Mouse (Mus musculus) urinary bladder, postnatal 36 days (tissue): ENCODE results near the gene Col12a1.

ENCODE experiments used
- DNase-seq, 2 experiments: peaks; one replicate each; pipeline ENCODE4 v3.0.0; 2022; ENCODE audit warnings: low spot score in 2 of 2, mixed read lengths in 1 of 2

Gene Col12a1

GRCm38 (mm10) chr9:79605722-79606121 is 112.9 kb downstream of the Col12a1 start:
- no peak for DNase-seq

DNA sequence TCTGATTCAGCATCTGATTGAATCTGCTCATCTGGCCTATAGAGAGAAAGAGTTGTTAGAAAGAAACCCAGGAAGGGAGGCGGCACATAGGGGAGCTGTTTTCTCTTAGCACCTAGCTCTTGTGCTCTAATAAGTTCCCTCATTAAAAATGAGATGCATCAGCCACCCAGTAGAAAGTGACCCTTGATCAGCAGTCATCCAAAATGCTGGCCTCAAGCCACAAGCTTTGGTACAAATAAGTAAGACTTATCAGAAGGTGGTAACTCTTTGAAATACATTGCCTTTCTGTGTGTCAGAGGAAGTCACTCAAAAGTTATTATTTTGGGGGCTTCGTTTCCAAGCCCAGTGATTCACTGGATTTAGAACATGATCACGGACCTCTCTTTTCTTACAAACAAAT is 114.1 kb downstream of the Col12a1 start:
- no peak for DNase-seq

GRCm38 (mm10) chr9:79603448-79603847 is 115.2 kb downstream of the Col12a1 start:
- DNase-seq, result no peak

GRCm38 (mm10) chr9:79600237-79600570 is 118.4 kb downstream of the Col12a1 start:
- DNase-seq, result no peak

DNA sequence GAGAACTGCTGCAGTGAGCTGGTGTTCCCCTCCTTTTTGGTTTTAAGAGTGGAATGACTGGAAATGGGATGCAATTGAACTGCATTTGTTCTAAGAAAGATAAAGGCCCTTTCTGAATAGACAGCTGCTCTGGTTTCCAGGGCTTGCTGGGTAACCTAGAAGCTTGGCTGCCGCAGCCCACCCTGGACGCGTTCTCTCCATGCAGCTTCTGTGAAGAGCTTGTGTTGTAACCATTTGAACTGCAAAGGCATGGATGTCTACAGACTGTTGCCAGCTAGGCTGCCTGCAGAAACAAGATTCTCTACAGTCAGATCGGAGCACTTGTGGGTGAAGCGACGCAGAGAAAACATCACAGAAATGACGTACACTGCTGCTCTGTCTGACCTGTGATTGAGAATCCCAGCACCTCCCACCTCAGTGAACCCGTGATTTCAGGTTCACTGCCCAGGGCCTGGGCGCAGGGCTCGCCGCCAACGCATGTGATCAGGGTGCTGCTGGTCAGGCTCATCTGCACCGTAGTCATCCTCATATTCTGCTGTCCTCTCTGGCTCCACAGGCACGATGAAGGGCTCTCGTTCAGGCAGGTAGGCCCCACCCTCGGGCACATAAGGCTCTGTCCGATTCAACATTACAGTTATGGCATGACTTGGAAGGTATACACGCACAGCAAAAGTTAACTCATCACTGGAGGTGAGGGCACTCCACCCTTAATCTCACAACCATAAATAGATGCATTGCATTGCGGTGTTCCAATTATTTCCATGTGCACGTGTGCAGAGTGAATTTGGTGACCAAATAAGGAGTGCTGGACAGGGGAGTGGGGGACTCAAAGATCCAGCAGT is 119.0 kb downstream of the Col12a1 start:
- no peak for DNase-seq

DNA sequence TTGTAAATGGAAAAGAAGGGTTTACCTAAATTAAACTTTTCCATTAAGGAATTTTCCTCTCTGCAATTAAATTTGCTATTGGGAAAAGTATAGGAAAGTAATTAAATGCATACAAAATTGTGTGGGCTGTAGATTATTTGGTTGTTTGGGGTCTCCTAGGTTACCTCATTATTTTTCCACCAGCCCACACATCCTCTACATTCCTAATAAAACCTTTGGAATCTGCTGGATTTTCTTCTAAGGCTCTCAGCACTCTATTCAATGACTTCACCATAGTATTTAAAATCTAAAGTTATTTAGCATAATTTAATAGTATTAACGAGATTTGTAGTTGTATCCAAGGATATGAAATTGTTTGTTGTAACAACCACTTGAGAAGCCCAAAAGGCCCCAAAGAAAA is 120.1 kb downstream of the Col12a1 start:
- no peak for DNase-seq

GRCm38 (mm10) chr9:79586415-79587195 is 132.0 kb downstream of the Col12a1 start:
- no peak for DNase-seq

DNA sequence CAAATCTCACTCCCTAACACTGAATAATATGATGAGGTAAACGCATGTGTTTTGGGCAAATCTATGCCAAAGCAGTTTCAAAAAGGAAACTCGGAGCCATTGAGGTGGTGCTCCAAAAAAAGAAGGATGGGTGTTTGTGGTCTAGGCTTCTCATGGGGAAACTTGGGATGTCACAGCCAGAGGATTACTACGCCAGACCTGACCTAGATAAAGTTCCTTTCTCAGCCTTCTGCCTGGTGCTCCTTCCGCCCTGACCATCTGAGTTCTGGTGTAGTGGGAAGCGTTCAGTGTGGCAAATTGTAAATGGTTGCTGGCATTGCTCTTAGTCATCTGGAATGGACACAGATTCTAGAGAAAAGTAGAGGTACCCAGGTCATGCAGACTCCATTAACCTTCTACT is 151.8 kb downstream of the Col12a1 start:
- no peak for DNase-seq

DNA sequence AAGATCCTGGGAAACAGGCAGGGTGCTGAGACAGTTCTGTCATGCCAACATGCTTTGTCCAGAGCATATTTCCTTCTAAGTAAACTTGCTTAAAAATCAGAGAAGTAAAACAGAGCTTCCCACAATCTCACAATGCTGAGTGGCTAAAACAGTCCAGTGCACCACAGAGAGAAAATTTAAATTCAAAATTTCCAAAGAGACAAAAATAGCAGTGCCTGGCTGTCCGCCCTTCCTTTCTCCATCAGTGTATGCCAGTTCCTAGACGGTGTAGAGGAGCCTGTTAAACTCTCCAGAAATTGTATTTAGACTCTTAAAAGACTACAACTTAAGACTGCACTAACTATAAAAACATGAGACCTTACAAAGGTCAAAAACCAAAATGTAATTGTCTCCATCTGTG is 165.3 kb downstream of the Col12a1 start:
- no peak for DNase-seq
